Mouse (Mus musculus): Measurements from ENCODE around the gene Eaf1.

DNA sequence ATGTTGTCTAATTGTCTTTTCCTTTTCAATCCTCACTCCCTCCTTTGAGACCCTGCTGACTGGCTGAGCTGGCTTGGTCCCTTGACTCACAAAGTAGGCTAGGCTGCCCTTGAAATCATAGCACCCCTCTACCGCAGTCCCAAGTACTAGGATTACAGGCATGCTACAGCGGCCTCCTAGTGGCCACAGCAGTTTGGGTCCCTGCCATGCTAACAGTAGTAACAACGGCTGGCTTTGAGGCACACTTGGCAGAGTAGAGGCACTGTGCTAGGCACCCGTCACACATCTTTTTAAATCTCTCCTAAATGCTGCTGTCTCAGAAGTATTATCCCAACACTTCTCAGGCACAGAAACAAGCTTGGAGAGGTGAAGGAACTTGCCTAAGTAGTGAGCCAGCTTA lies 7.7 kb upstream of the Eaf1 start:
- TF ChIP-seq EP300 (optimal IDR thresholded peaks at IDR 0.05) (no peak), CTCF (IDR thresholded peaks at IDR 0.05; ENCODE audit: low read depth) (peak; percentile 24; the same call in 1 of the 2 replicates)
